Mouse (Mus musculus): ENCODE data around the gene Thsd4. TPM values are rescaled to one million over a fixed set of nuclear protein-coding genes. Genes with fewer than 3 reads are reported as not detected.

Thsd4 gene
- polyA plus RNA-seq, 1 experiment from 2014 or later: 11.4 TPM

DNA sequence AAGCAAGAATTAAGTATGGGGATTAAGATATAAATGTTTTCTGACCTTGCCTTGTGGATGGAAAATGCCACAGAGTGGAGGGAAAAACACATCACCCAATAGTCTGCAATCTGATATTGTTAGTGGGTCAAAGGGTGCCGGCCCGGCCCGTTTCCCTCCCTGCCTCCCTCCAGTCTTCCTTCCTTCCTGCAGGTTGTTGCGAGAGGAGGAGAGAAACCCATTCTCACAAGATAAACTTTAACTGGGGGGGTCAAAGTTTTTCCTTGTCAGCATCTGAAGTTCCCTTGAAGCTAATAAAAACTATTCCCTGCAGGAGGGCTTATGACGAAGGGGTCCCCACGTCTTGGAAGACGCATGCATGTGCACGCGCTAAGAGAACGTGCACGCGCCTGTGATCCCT, 8.5 kb upstream of the Thsd4 start:
- TF ChIP-seq CTCF (IDR thresholded peaks at IDR 0.05; ENCODE audit: low read depth): no peak
- H3K4me1 ChIP-seq (replicated peaks; ENCODE audit: control insufficient read depth, insufficient read depth, low read length): peaks cover 12% of the 10 kb centered on the region; the same call in 1 of the 2 replicates
- WGBS: 61% methylated on average over 12 of the region's 12 CpGs
- H3K9ac ChIP-seq (ENCODE audit: low read depth, low read length): no peak overlapping the region
- no peak overlapping the region for H3K4me3 ChIP-seq (ENCODE audit: low read depth, low read length)
- ATAC-seq: peak; percentile 33; the same call in 1 of the 2 replicates
- H3K4me2 ChIP-seq (replicated peaks; ENCODE audit: low read depth): no peak overlapping the region
- no peak overlapping the region for H3K27ac ChIP-seq (ENCODE audit: low read depth, low read length)
- no peaks in the 10 kb centered on the region for H3K27me3 ChIP-seq (replicated peaks; ENCODE audit: control insufficient read depth, insufficient read depth, low read length)
- no peaks in the 10 kb centered on the region for H3K36me3 ChIP-seq (ENCODE audit: control insufficient read depth, insufficient read depth)
- H3K9me3 ChIP-seq (ENCODE audit: control insufficient read depth): no peaks in the 10 kb centered on the region

GRCm38 (mm10) chr9:60529348-60530243, 7.8 kb upstream of the Thsd4 start:
- no peak overlapping the region for H3K9ac ChIP-seq (ENCODE audit: low read depth, low read length)
- 56% methylated on average over 10 of the region's 10 CpGs for WGBS
- no peak overlapping the region for H3K4me2 ChIP-seq (replicated peaks; ENCODE audit: low read depth)
- H3K36me3 ChIP-seq (ENCODE audit: control insufficient read depth, insufficient read depth): no peaks in the 10 kb centered on the region
- no peak overlapping the region for H3K27ac ChIP-seq (ENCODE audit: low read depth, low read length)
- H3K9me3 ChIP-seq (ENCODE audit: control insufficient read depth): no peaks in the 10 kb centered on the region
- H3K27me3 ChIP-seq (replicated peaks; ENCODE audit: control insufficient read depth, insufficient read depth, low read length): no peaks in the 10 kb centered on the region
- TF ChIP-seq CTCF (IDR thresholded peaks at IDR 0.05; ENCODE audit: low read depth): no peak
- H3K4me1 ChIP-seq (replicated peaks; ENCODE audit: control insufficient read depth, insufficient read depth, low read length): peaks cover 12% of the 10 kb centered on the region; the same call in 1 of the 2 replicates
- no peak overlapping the region for H3K4me3 ChIP-seq (ENCODE audit: low read depth, low read length)
- ATAC-seq: no peak

DNA sequence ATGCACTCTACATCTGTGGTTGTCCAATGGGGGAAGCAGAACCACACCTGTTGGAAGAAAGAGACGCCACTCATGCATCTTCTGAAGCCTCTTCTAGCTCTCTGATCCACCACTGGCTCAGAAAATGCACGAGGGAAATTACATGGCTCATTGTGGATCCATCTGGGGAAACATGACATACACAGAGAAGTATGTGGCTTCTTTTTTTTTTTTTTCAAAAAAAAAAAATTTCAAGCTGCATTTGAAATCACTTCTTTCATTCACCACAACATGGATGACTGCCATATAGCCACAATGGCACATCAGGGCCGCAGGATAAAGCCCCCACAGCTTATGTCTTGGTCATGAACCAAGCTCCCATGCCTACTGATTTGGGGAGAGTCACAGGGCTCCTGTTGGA, 6.4 kb upstream of the Thsd4 start:
- 69% methylated on average over 3 of the region's 3 CpGs for WGBS
- no peaks in the 10 kb centered on the region for H3K9me3 ChIP-seq (ENCODE audit: control insufficient read depth)
- H3K27ac ChIP-seq (ENCODE audit: low read depth, low read length): no peak overlapping the region
- ATAC-seq: no peak
- no peaks in the 10 kb centered on the region for H3K36me3 ChIP-seq (ENCODE audit: control insufficient read depth, insufficient read depth)
- H3K4me2 ChIP-seq (replicated peaks; ENCODE audit: low read depth): no peak overlapping the region
- H3K27me3 ChIP-seq (replicated peaks; ENCODE audit: control insufficient read depth, insufficient read depth, low read length): no peaks in the 10 kb centered on the region
- no peak overlapping the region for H3K9ac ChIP-seq (ENCODE audit: low read depth, low read length)
- peaks cover 12% of the 10 kb centered on the region; the same call in 1 of the 2 replicates for H3K4me1 ChIP-seq (replicated peaks; ENCODE audit: control insufficient read depth, insufficient read depth, low read length)
- TF ChIP-seq CTCF (IDR thresholded peaks at IDR 0.05; ENCODE audit: low read depth): no peak
- H3K4me3 ChIP-seq (ENCODE audit: low read depth, low read length): no peak overlapping the region

- no peak for ATAC-seq
Measured at GRCm38 (mm10) chr9:60527836-60528235, 6.0 kb upstream of the Thsd4 start.

GRCm38 (mm10) chr9:60527051-60527450, 5.2 kb upstream of the Thsd4 start:
- WGBS: 52% methylated on average over 5 of the region's 5 CpGs

More at GRCm38 (mm10) chr9:60527836-60528235, 6.0 kb upstream of the Thsd4 start:
- no peak for TF ChIP-seq CTCF (IDR thresholded peaks at IDR 0.05; ENCODE audit: low read depth)
- Histone ChIP-seq H3K4me3 (ENCODE audit: low read depth, low read length) (no peak overlapping the region), H3K9ac (ENCODE audit: low read depth, low read length) (no peak overlapping the region), H3K9me3 (ENCODE audit: control insufficient read depth) (no peaks in the 10 kb centered on the region), H3K36me3 (ENCODE audit: control insufficient read depth, insufficient read depth) (no peaks in the 10 kb centered on the region), H3K27me3 (replicated peaks; ENCODE audit: control insufficient read depth, insufficient read depth, low read length) (no peaks in the 10 kb centered on the region), H3K27ac (ENCODE audit: low read depth, low read length) (no peak overlapping the region), H3K4me2 (replicated peaks; ENCODE audit: low read depth) (no peak overlapping the region), H3K4me1 (replicated peaks; ENCODE audit: control insufficient read depth, insufficient read depth, low read length) (peaks cover 12% of the 10 kb centered on the region; the same call in 1 of the 2 replicates)
- WGBS: 89% methylated on average over 2 of the region's 2 CpGs

GRCm38 (mm10) chr9:60526195-60526594, 4.3 kb upstream of the Thsd4 start:
- H3K4me2 ChIP-seq (replicated peaks; ENCODE audit: low read depth): no peak overlapping the region
- H3K4me3 ChIP-seq (ENCODE audit: low read depth, low read length): no peak overlapping the region
- WGBS: 62% methylated on average over 5 of the region's 5 CpGs
- ATAC-seq: no peak
- no peaks in the 10 kb centered on the region for H3K27me3 ChIP-seq (replicated peaks; ENCODE audit: control insufficient read depth, insufficient read depth, low read length)
- H3K9ac ChIP-seq (ENCODE audit: low read depth, low read length): no peak overlapping the region
- no peaks in the 10 kb centered on the region for H3K9me3 ChIP-seq (ENCODE audit: control insufficient read depth)
- H3K27ac ChIP-seq (ENCODE audit: low read depth, low read length): no peak overlapping the region
- no peaks in the 10 kb centered on the region for H3K36me3 ChIP-seq (ENCODE audit: control insufficient read depth, insufficient read depth)
- peaks cover 18% of the 10 kb centered on the region; the same call in 1 of the 2 replicates for H3K4me1 ChIP-seq (replicated peaks; ENCODE audit: control insufficient read depth, insufficient read depth, low read length)
- 0 out of 2 replicates have a peak, but pooled peaks have one; percentile 7 for TF ChIP-seq CTCF (IDR thresholded peaks at IDR 0.05; ENCODE audit: low read depth)

More at GRCm38 (mm10) chr9:60527051-60527450, 5.2 kb upstream of the Thsd4 start:
- Histone ChIP-seq H3K4me3 (ENCODE audit: low read depth, low read length) (no peak overlapping the region), H3K36me3 (ENCODE audit: control insufficient read depth, insufficient read depth) (no peaks in the 10 kb centered on the region), H3K9ac (ENCODE audit: low read depth, low read length) (no peak overlapping the region), H3K27ac (ENCODE audit: low read depth, low read length) (no peak overlapping the region), H3K4me2 (replicated peaks; ENCODE audit: low read depth) (no peak overlapping the region), H3K9me3 (ENCODE audit: control insufficient read depth) (no peaks in the 10 kb centered on the region), H3K27me3 (replicated peaks; ENCODE audit: control insufficient read depth, insufficient read depth, low read length) (no peaks in the 10 kb centered on the region), H3K4me1 (replicated peaks; ENCODE audit: control insufficient read depth, insufficient read depth, low read length) (peaks cover 17% of the 10 kb centered on the region; the same call in 1 of the 2 replicates)
- no peak for ATAC-seq
- TF ChIP-seq CTCF (IDR thresholded peaks at IDR 0.05; ENCODE audit: low read depth): no peak
